Mouse (Mus musculus): Measurements from ENCODE around the gene Topbp1.

GRCm38 (mm10) chr9:103357893-103358292 lies 52.9 kb downstream of the Topbp1 start:
- TF ChIP-seq CTCF (IDR thresholded peaks at IDR 0.05; ENCODE audit: control insufficient read depth, insufficient read depth, insufficient read length) (no peak), USF1 (IDR thresholded peaks at IDR 0.05; ENCODE audit: low read depth) (no peak), MYOG (IDR thresholded peaks at IDR 0.05; ENCODE audit: control insufficient read depth, extremely low read depth, insufficient read length) (no peak), FOSL1 (IDR thresholded peaks at IDR 0.05; ENCODE audit: insufficient read depth, low read length, poor library complexity, severe bottlenecking) (no peak), MYOD1 (IDR thresholded peaks at IDR 0.05; ENCODE audit: control insufficient read depth, insufficient read length, low read depth) (no peak)
